Mouse (Mus musculus): ENCODE results near the gene Trpc4ap. TPM values are rescaled to one million over a fixed set of nuclear protein-coding genes. Genes with fewer than 3 reads are reported as not detected.
"Not testable (repeated sequence)": the region's sequence is repeated elsewhere in the genome, so short reads cannot be mapped to it uniquely, and the experiment has no call there.

Gene Trpc4ap
- 163 and 181 TPM in 2 replicates for total RNA-seq (2017)

DNA sequence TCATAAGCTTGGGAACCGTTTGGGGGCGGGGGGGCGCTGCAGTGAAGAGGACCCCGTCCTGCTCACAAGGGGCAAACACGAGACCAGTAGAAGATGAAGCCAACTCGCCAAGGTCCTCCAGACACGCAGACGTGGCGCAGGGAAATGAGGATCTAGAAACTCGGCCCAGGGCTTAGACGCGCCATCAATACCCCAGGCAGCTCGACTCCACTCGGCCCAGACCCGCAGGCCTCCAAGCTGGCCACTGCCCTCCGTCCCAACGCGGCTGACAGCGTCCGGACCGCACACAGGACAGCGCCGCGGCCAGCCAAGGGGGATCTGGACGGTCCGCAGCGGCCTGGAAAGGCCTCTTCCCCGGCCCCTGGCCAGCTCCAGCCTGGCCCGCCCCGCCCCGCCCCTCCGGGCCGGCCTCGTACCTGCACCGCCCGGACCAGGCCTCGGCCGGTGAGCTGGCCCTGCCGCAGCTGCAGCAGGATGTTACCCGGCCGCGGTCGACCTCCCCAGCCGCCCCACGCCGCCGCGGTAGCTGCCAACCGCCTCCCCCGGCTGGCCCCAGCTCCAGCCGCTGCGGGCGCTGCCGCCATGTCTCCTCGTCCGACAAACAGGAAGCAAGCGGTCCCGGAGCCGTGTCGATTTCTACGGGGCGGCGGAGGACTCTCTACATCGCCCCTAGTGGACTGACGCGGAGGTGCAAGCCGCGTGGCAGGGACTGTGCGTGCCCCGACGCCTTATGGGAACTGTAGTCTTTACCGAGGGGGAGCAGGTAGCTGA is at the start of gene Trpc4ap:
Gene Trpc4ap (minus strand): TSS at position 662 of the 771 bp plus-strand sequence.
- ATAC-seq (ENCODE audit: extremely low read depth, insufficient number of reproducible peaks, low FRiP score, poor library complexity, severe bottlenecking) = peak; percentile 99

DNA sequence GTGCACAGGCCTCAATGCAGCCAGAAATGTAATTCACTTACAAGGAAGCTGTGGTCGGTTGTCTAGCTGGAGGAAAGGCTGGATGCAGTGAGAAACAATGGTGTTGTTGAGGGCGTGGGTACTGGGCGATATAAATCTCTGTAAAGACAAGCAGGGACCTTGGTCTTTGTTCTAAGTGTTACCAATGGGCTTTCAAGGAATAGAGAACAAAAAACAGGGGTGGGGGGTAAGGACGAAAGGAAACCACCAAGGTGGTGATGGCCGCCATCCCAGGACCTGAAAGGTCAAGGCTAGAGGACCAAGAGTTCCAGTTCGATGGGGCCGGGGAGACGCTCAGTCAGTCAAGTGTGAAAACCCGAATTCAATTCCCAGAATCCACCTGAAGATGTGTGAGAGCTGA is 45.6 kb upstream of the Trpc4ap start:
- ATAC-seq (ENCODE audit: extremely low read depth, insufficient number of reproducible peaks, low FRiP score, poor library complexity, severe bottlenecking) = no peak

DNA sequence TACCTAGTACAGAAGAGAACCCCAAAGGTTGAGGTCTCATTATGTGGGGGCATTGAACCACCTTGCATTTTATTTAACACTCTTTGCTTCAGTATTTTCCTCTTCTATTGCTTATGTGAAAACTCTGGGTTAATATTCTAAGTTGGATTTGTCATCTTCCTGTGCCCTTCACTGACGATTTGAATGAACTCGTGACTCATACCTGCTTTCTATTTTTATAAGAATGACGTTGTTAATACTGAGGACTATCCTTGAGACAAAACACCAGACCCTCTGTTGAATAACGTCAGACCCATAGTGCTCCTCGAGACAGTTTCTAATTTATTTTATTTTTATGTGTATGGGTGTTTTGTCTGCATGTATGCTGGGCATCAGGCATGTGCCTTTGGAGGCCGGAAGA is 44.8 kb upstream of the Trpc4ap start:
- no peak for ATAC-seq (ENCODE audit: extremely low read depth, insufficient number of reproducible peaks, low FRiP score, poor library complexity, severe bottlenecking)

DNA sequence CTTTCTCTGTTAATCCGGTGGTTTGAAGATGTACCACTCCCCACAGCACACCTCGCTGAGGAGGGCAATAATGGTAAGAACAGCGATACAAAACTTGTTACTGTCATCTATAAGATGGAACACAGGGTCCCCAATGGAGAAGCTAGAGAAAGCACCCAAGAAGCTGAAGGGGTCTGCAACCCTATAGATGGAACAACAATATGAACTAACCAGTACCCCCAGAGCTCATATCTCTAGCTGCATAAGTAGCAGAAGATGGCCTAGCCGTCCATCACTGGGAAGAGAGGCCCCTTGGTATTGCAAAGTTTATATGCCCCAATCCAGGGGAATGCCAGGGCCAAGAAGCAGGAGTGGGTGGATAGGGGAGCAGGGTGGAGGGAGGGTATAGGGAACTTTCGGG is 43.6 kb upstream of the Trpc4ap start, which contains the start of gene Gm17581:
Gene Gm17581 (minus strand): TSS at position 101 of the 400 bp plus-strand sequence.
- ATAC-seq (ENCODE audit: extremely low read depth, insufficient number of reproducible peaks, low FRiP score, poor library complexity, severe bottlenecking) = not testable (repeated sequence)

DNA sequence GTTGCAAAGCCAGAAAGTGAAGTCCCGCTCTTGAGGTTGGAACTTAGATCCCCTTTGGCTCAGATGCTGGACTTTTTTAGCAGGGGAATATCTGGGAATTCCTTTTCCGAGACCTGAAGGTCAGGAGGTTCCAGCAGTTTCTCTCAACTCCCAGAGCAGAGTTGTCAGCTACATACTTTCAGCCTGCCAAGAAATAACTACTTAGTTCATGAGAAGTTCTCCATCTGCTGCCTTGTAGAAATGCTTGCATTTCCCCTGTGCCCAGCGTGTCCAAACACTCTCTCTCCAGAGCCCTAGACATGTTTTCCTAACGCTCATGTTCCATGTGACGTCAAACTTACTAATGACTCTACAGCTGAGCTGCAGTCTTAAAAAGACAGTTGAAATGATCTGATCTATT is 42.9 kb upstream of the Trpc4ap start:
- ATAC-seq (ENCODE audit: extremely low read depth, insufficient number of reproducible peaks, low FRiP score, poor library complexity, severe bottlenecking) = no peak

DNA sequence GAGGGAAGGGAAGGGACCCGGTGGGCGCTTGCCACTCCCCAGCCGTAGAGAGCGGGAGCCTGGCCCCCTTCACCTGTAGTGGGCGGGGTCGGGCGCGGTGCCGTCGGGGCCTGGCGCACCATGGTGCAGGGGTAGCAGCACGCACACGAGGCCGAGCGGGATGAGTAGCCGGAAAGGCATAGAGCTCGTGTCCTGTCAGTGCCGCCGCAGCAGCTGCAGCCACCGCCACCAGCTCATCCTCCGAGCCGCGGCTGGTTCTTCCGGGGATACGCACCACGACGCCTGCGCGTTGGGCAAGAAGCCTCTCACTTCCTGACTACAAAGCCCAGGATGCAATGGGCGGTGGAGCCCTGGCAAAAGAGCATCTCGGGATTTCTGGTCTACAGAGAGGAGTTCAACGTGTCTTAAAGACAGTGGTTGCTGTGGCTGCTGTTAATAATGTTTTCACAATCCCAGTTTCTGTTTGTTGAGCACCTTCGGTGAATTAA is 37.0 kb upstream of the Trpc4ap start, which contains the start of gene Edem2:
Gene Edem2 (minus strand): TSS at position 318 of the 488 bp plus-strand sequence.
- peak; percentile 99 for ATAC-seq (ENCODE audit: extremely low read depth, insufficient number of reproducible peaks, low FRiP score, poor library complexity, severe bottlenecking)

DNA sequence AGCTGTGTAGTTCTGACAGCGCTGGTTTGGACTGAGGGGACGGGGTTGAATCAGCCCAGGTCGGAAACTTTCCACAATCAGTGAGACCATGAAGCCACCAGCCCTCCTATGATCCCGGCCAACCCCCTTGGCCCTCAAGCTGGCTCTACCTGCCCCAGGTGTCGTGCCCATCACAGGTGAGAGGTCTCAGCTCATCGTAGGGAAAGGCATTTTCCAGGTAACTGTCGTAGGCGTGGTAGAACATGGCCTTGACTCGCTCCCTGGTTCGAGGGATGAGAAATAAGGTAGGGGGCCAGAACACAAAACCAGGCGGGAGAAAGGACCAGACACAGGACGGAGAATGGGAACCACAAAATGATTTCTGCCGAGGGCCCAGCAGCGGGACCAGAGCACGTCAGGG is 36.6 kb upstream of the Trpc4ap start:
- no peak for ATAC-seq (ENCODE audit: extremely low read depth, insufficient number of reproducible peaks, low FRiP score, poor library complexity, severe bottlenecking)

DNA sequence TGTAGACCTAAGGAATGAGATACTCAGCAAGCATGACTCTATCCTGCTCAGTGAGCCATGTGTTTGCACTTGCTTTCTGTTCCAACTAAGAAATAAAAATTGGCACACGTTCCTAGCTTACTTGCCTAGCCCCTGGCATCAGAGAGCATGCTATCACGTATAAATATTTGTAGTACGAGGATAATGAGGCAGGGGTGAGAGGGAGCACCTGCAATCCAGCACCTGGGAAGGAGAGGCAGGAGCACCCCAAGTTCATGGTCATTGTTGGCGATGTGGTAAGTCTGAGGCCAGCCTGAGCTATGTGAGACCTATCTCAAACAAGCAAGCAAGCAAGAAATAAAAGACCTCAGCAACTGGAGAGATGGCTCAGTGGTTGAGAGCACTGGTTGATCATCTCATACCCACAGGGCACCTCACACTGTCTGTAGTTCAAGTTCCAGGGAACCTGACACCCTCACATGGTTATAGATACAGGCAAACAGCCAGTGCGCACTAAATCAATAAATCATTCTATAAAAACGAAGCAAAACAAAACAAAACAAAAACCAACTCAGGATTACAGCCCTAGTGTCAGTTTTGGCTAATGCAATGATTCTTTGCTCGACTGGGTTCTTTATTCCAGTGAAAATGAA is 35.7 kb upstream of the Trpc4ap start:
- ATAC-seq (ENCODE audit: extremely low read depth, insufficient number of reproducible peaks, low FRiP score, poor library complexity, severe bottlenecking) = no peak

DNA sequence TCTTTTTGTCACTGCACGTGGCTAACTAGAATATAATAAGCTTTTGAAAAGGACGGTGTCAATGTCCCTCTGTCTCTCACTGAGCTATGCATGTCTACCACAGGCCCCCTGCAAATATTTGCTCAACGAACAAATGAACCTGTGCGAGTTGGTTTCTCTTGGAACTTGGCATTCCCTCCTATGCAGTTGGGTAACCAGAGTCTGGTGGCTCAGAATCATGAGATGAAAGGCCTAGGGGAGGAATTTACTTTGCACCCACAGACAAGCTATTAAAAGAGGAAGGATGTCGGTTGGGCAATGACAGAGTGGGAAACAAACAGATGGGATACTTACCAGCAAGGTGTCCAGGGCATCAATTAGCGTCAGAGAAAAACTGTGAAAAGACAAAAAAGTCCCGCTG is 34.1 kb upstream of the Trpc4ap start:
- ATAC-seq (ENCODE audit: extremely low read depth, insufficient number of reproducible peaks, low FRiP score, poor library complexity, severe bottlenecking) = no peak

DNA sequence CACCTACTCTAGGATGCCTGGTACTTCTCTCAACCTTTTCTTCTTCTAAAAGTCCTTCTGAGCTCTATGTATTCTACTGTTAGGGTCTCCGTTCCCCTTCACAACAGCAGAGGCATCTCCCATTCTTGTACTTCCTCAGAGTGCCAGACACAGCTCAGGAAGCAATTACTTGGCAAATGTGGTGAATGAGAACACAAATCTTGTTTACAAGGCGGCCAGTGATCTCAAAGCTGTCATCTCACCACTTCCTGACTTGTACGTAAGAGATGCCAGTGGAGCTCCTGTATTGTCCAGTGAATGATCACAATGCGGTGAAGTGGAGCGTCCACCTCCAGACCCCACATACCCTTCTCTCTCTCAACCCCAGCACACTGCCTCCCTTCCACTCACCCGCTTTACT is 32.3 kb upstream of the Trpc4ap start:
- no peak for ATAC-seq (ENCODE audit: extremely low read depth, insufficient number of reproducible peaks, low FRiP score, poor library complexity, severe bottlenecking)

DNA sequence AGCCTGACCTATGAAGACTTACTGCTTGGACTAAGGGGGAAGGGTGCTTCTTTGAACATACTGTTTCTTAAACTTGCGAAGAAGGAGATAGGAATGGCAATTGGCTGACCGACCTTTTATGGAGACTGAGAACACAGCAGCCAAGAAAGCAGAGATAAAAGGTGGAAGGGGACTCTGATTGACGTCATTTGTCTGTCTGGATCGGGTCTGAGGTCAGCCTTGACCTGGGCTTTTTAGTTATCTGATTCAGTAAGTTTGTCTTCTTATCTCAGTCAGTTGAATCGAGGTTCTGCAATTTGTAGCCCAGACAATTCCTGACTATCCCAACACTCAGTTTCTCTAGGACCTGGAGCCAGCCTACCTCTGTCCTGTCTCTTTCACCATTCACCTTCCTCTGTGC is 31.9 kb upstream of the Trpc4ap start:
- no peak for ATAC-seq (ENCODE audit: extremely low read depth, insufficient number of reproducible peaks, low FRiP score, poor library complexity, severe bottlenecking)

DNA sequence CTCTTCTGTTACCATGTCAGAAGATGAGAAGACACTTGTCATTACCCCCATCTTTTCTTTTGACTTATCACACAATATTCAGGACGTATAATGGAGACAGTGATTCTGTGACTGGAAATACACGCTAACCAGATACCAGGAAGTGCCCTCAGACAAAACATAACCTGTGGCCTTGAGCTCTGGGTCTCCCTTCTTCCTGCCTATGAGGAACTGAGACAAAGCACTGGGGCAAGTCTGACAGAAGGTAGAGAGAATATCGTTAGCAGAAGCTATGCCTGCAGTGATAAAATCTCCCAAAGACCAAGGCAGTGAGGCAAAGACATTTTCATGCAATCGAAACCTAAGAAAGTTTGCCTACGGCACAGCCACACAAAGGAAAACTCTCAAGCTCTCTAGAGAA is 28.4 kb upstream of the Trpc4ap start:
- no peak for ATAC-seq (ENCODE audit: extremely low read depth, insufficient number of reproducible peaks, low FRiP score, poor library complexity, severe bottlenecking)

DNA sequence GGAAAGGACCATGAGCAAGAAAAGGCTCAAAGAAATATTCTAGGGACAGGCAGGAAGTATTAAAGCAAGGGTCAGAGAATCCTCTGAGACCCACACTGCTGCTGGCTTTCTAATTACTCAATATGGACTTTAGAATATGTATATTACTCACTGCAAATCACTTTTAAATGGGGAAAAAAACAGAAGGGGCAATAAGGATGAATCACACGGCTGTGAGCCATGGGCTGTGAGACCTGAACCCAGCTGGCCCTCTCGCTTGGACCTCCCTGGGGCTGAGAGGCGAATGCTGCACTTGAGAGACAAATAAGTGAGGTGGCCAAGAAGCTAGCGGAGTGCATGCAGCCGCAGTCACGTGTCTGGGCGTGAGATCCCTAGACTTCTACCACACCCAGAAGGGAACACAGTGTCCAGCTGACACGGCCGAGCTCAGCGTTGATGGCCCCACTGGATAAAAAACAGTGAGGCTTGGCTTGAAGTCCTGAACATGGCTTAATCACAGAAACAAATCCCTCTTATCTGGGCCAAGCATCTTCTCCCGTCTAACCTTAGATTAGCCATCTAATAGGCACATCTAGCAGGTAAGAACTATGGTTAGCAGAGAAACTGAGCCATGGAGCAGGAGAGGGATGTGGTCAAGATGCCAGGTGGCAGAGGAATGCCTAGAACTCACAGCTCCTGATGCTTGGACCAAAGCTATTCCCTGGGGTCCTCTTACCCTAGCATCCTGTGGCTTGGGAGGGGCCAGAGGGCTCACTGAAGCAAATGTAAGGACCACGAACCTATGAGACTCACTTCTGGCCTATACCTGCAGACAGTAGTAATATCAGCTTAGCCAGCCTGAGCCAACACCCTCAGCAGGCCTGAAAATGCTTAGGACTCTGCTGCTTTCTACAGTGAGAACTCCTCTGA is 25.2 kb upstream of the Trpc4ap start:
- no peak for ATAC-seq (ENCODE audit: extremely low read depth, insufficient number of reproducible peaks, low FRiP score, poor library complexity, severe bottlenecking)

DNA sequence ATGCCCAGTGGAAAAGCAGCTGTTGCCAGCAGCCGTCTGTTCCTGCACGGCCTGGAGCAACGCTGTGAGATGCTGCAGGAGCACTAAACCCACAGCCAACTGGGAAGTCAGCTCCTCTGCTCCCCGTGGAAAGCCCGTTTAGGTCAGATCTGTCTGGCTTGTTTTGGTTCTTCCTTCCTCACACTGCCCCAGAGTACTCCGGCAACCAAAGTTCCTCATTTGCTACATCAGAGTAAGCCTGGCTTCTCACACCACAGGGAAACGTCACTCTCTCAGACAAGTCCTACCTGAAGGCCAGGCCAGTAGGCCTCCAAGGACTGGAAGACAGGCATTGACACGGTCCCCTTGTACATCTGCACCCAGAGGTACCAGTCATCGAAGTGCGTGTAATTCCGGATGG is 18.4 kb upstream of the Trpc4ap start:
- ATAC-seq (ENCODE audit: extremely low read depth, insufficient number of reproducible peaks, low FRiP score, poor library complexity, severe bottlenecking) = no peak

DNA sequence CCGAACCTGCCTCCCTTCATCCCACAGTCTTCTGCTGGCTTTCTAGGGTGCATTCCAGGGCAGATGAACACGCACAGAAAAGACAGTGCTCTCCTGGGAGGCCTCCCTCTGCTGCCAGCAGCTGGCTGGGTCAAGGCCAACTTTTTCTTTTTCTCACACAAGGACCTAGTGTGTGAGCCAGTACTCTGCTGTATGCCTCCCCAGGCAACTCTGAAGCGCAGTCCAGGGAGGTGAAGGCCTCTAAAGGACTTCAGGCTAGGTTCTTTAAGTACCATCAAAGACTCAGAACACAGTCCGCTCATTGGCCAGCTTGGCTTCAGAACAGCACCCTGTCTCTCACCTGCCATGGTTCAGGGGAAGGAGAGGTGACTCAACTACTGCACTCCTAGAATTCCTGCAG is 15.1 kb upstream of the Trpc4ap start:
- ATAC-seq (ENCODE audit: extremely low read depth, insufficient number of reproducible peaks, low FRiP score, poor library complexity, severe bottlenecking) = no peak

DNA sequence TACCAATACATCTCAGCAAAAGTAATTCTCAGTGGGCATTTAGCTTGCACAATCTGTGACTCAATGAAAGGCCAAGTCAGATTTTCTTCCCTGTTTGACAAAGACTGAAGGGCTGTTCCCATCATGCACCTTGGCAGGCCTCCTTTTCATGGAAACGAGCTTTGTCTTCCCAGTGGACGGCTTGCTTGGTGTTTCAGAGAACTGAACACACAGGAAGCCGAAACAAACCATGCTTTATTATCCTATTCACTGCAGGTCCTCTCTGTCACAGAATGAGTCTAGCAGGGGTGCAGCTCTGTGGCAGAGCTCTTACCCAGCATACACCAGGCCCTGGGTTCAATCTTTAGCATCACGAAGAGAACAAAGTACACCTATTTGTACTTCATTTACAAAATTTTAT is 11.4 kb upstream of the Trpc4ap start:
- ATAC-seq (ENCODE audit: extremely low read depth, insufficient number of reproducible peaks, low FRiP score, poor library complexity, severe bottlenecking) = no peak

DNA sequence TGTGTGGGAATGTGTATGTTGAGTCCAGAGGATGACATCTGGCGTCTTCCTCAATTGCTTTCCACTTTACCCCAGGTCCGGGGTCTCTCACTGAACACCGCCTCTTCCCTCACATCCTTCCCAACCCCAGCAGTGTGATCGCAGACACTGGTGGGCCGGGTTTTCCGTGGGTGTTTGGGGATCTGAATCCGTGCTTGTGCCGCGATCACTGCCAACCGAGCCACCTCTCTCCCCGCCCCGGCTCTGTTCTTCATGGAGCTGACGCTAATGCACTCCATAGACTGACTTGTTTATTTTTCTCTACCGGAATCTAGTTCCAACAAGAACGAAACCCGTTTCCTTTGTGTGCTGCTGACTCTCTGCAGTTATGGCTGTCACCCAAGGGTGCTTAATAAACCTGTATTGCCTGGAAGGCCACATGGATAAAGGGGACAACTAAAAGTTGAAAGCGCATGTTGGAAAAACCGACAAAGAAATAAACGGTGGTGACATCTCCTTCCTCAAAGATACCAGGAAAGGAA is 9.3 kb upstream of the Trpc4ap start:
- ATAC-seq (ENCODE audit: extremely low read depth, insufficient number of reproducible peaks, low FRiP score, poor library complexity, severe bottlenecking) = no peak

DNA sequence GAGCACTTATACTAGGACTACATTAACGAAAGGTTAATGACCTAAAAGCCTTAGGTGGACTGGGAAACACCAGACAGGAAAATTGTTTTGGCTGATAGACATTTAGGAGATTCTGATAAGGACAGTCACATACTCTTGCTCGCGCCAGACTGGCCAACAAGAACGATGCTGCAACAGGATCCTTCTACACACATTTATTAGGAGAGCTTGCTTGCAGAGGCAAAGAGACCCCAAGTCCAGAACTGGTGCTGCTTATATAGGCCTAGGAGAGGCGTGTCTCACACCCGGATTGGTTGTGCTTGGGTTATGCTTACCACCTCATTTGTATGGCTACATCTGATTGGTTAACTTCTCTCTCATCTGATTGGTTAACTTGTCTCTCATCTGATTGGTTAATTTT is 6.3 kb upstream of the Trpc4ap start:
- not testable (repeated sequence) for ATAC-seq (ENCODE audit: extremely low read depth, insufficient number of reproducible peaks, low FRiP score, poor library complexity, severe bottlenecking)

DNA sequence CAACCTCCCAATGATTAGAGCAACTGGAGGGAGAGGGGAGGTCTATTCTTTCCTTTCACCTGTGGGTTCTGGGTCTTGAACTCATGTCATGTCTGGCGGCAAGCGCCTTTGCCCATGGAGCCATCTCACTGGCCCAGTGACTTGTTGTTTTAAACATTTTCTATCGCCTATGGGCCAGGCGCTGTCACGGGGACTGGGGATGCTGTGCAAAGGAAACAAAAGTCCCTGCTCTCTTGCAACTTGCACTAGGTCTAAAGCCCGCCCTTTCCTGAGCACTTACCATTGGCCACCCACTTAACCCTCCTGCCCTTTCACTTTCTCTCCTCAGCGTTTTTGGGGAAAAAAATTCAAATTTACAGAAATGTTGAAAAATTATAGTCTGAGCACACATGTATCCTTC is 4.7 kb upstream of the Trpc4ap start:
- ATAC-seq (ENCODE audit: extremely low read depth, insufficient number of reproducible peaks, low FRiP score, poor library complexity, severe bottlenecking) = no peak
